Mouse (Mus musculus): ENCODE data around the gene Zfp462. TPM values are rescaled to one million over a fixed set of nuclear protein-coding genes. Genes with fewer than 3 reads are reported as not detected.

Gene Zfp462
- polyA plus RNA-seq, 1 experiment from 2014 or later = 2.7 TPM

DNA sequence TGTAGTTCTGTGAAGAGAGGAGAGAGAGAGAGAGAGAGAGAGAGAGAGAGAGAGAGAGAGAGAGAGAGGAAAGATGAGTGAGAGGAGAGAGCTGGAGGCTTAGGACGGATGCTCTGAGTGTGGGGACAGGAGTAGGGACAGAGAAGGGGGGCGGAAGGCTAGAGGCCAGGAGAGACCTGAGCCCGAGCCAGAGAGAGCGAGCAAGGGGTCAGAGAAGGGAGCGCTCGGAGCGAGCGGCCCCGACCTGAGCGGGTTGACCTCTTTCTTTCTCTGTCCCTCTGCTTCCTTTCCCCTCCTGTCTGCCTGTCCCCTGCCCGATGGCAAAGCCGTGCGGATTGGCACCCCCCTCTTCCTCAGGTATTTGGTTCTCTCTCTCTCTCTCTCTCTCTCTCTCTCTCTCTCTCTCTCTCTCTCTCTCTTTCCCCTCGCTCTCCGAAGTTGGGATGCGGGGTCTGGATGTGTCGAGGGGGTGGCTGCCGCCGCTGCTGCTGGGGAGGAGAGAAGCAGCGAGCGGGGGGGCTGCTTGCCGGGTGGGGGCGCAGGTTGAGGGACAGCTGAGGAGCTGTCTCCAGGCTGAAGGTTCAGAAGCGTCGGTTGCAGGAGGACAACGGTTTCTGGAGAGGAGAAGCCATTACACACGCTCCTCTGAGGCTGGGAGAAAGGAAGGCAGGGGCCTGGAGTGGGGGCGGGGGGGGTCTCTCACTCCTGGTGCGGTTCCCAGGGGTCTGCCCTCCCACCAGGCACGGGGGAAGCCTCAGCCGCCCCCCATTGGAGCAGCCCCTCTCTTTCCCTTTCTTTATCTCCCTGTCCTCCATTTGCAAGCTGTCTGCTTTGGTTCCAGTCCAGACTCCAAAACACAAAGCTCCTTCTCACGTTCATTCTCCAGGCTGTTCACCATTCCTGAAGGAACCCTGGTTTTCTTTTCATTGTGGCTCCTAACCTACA is 4.0 kb downstream of the Zfp462 start:
- Histone ChIP-seq H3K27me3 (ENCODE audit: control insufficient read depth, insufficient read depth, low read depth, low read length) (no peaks in the 10 kb centered on the region), H3K9ac (ENCODE audit: low read length) (peak overlapping the region; percentile 90), H3K4me3 (ENCODE audit: low read length) (peak overlapping the region; percentile 80), H3K4me2 (ENCODE audit: low read depth, low read length) (peak overlapping the region; percentile 95), H3K27ac (ENCODE audit: low read length) (peak overlapping the region; percentile 90), H3K4me1 (replicated peaks; ENCODE audit: control insufficient read depth, insufficient read depth, low read length) (peaks cover 27% of the 10 kb centered on the region), H3K9me3 (ENCODE audit: control insufficient read depth, low read length) (no peaks in the 10 kb centered on the region), H3K36me3 (ENCODE audit: control insufficient read depth, insufficient read depth, low read length) (no peaks in the 10 kb centered on the region)
- 0% methylated on average over 30 of the region's 32 CpGs for WGBS
- ATAC-seq (ENCODE audit: low read depth) = peak; percentile 51

GRCm38 (mm10) chr4:54949561-54949940 is 4.7 kb downstream of the Zfp462 start:
- no peaks in the 10 kb centered on the region for H3K9me3 ChIP-seq (ENCODE audit: control insufficient read depth, low read length)
- peak overlapping the region; percentile 90 for H3K9ac ChIP-seq (ENCODE audit: low read length)
- peak overlapping the region; percentile 80 for H3K4me3 ChIP-seq (ENCODE audit: low read length)
- no peaks in the 10 kb centered on the region for H3K36me3 ChIP-seq (ENCODE audit: control insufficient read depth, insufficient read depth, low read length)
- H3K27ac ChIP-seq (ENCODE audit: low read length) = peak overlapping the region; percentile 90
- peak overlapping the region; percentile 95 for H3K4me2 ChIP-seq (ENCODE audit: low read depth, low read length)
- H3K4me1 ChIP-seq (replicated peaks; ENCODE audit: control insufficient read depth, insufficient read depth, low read length) = peaks cover 30% of the 10 kb centered on the region
- no peaks in the 10 kb centered on the region for H3K27me3 ChIP-seq (ENCODE audit: control insufficient read depth, insufficient read depth, low read depth, low read length)
- 8% methylated on average over 7 of the region's 7 CpGs for WGBS
- ATAC-seq (ENCODE audit: low read depth) = no peak

GRCm38 (mm10) chr4:54950136-54950535 is 5.3 kb downstream of the Zfp462 start:
- 10% methylated on average over 2 of the region's 2 CpGs for WGBS
- Histone ChIP-seq H3K4me3 (ENCODE audit: low read length) (peak overlapping the region; percentile 80), H3K4me1 (replicated peaks; ENCODE audit: control insufficient read depth, insufficient read depth, low read length) (peaks cover 34% of the 10 kb centered on the region), H3K36me3 (ENCODE audit: control insufficient read depth, insufficient read depth, low read length) (no peaks in the 10 kb centered on the region), H3K9ac (ENCODE audit: low read length) (peak overlapping the region; percentile 90), H3K4me2 (ENCODE audit: low read depth, low read length) (peak overlapping the region; percentile 95), H3K27ac (ENCODE audit: low read length) (peak overlapping the region; percentile 90), H3K27me3 (ENCODE audit: control insufficient read depth, insufficient read depth, low read depth, low read length) (no peaks in the 10 kb centered on the region), H3K9me3 (ENCODE audit: control insufficient read depth, low read length) (no peaks in the 10 kb centered on the region)
- no peak for ATAC-seq (ENCODE audit: low read depth)

GRCm38 (mm10) chr4:54950866-54951265 is 6.0 kb downstream of the Zfp462 start:
- WGBS = 88% methylated on average over 2 of the region's 2 CpGs
- H3K27me3 ChIP-seq (ENCODE audit: control insufficient read depth, insufficient read depth, low read depth, low read length) = no peaks in the 10 kb centered on the region
- no peaks in the 10 kb centered on the region for H3K36me3 ChIP-seq (ENCODE audit: control insufficient read depth, insufficient read depth, low read length)
- no peak overlapping the region for H3K9ac ChIP-seq (ENCODE audit: low read length)
- H3K27ac ChIP-seq (ENCODE audit: low read length) = no peak overlapping the region
- no peak overlapping the region for H3K4me3 ChIP-seq (ENCODE audit: low read length)
- no peak overlapping the region for H3K4me2 ChIP-seq (ENCODE audit: low read depth, low read length)
- no peak for ATAC-seq (ENCODE audit: low read depth)
- H3K4me1 ChIP-seq (replicated peaks; ENCODE audit: control insufficient read depth, insufficient read depth, low read length) = peaks cover 34% of the 10 kb centered on the region
- H3K9me3 ChIP-seq (ENCODE audit: control insufficient read depth, low read length) = no peaks in the 10 kb centered on the region

DNA sequence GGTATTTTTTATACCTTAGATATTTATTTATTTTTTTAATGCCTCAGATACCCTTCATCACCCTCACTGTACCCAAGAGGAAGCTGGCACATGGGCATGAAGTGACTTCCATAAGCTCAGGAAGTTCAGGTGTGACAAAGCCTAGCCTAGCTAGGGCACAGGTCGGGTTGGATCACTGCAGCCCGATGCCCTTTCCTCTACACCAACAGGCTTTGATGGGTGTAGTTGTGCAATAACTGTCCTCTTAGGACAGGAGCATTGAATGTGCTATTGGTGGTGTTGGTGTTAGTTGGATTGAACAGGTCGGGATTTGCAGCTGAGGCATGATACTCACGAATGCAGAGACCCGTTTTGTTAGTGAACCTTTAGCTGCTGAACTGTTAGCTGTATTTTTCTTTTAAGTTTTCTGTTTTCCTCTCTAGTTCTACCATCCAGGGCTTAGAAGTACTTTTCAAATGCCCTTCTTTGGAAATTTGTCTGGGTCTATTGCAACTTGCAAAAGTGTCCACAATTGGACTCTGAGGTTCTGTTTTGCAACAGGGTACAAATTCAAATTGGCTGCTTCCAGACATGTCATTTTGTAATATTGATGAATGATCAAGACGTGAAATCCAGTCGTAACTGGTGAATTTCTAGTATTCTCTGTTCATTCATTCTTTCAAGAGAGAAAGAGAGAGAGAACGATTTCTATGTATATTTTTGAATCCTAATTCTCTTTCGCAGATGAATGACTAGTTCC is 9.0 kb downstream of the Zfp462 start:
- Histone ChIP-seq H3K4me2 (ENCODE audit: low read depth, low read length) (no peak overlapping the region), H3K27ac (ENCODE audit: low read length) (peak overlapping the region; percentile 67)
- WGBS = 64% methylated on average over 9 of the region's 9 CpGs

DNA sequence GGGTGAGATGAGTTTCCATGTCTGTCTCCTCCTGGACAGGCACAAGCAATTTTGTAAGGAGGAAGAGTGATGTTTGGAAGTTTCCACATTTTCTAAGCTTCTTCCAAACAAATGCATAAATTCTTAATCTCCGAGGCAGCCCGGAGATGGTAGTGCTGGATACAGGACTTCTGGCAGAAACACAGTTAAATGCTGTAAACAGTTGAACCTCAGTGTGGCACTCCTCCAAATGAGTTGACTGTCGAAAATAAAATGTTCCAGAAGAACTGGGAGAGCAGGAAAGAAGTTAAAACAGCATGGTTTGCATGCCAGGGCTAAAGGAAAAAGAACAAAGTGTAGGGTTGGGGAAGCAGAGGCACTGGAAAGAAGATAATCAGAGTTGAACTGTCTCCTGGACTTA is 9.6 kb downstream of the Zfp462 start:
- WGBS = 37% methylated on average over 3 of the region's 3 CpGs

More for the DNA sequence above, 9.0 kb downstream of the Zfp462 start:
- Histone ChIP-seq H3K4me3 (ENCODE audit: low read length) (no peak overlapping the region), H3K36me3 (ENCODE audit: control insufficient read depth, insufficient read depth, low read length) (no peaks in the 10 kb centered on the region), H3K27me3 (ENCODE audit: control insufficient read depth, insufficient read depth, low read depth, low read length) (no peaks in the 10 kb centered on the region), H3K9me3 (ENCODE audit: control insufficient read depth, low read length) (no peaks in the 10 kb centered on the region), H3K9ac (ENCODE audit: low read length) (no peak overlapping the region), H3K4me1 (replicated peaks; ENCODE audit: control insufficient read depth, insufficient read depth, low read length) (peaks cover 27% of the 10 kb centered on the region)
- ATAC-seq (ENCODE audit: low read depth) = no peak

DNA sequence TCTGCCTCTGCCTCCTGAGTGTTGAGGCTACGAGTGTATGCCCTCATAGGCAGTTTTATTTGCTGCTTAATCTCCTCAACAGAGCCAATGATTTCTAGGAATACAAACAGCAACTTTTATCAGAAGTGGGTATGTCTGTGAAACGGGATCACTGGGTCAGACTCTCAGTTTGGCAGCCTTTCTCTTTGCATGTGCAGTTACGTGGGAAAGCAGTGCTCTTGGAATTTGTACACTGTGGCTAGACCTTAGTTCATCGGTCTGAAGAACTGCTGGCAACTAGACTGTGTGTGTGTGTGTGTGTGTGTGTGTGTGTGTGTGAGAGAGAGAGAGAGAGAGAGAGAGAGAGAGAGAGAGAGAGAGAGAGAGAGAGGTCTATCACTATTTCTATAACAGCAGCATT is 15.9 kb downstream of the Zfp462 start:
- H3K9me3 ChIP-seq (ENCODE audit: control insufficient read depth, low read length) = no peaks in the 10 kb centered on the region
- no peaks in the 10 kb centered on the region for H3K36me3 ChIP-seq (ENCODE audit: control insufficient read depth, insufficient read depth, low read length)
- H3K4me2 ChIP-seq (ENCODE audit: low read depth, low read length) = no peak overlapping the region
- H3K27ac ChIP-seq (ENCODE audit: low read length) = no peak overlapping the region
- H3K9ac ChIP-seq (ENCODE audit: low read length) = no peak overlapping the region
- H3K4me3 ChIP-seq (ENCODE audit: low read length) = no peak overlapping the region
- peaks cover 16% of the 10 kb centered on the region for H3K4me1 ChIP-seq (replicated peaks; ENCODE audit: control insufficient read depth, insufficient read depth, low read length)
- 46% methylated on average over 4 of the region's 4 CpGs for WGBS
- H3K27me3 ChIP-seq (ENCODE audit: control insufficient read depth, insufficient read depth, low read depth, low read length) = no peaks in the 10 kb centered on the region
- ATAC-seq (ENCODE audit: low read depth) = no peak

More for the DNA sequence above, 9.6 kb downstream of the Zfp462 start:
- H3K4me3 ChIP-seq (ENCODE audit: low read length) = no peak overlapping the region
- H3K27ac ChIP-seq (ENCODE audit: low read length) = peak overlapping the region; percentile 67
- no peak overlapping the region for H3K9ac ChIP-seq (ENCODE audit: low read length)
- no peaks in the 10 kb centered on the region for H3K9me3 ChIP-seq (ENCODE audit: control insufficient read depth, low read length)
- H3K36me3 ChIP-seq (ENCODE audit: control insufficient read depth, insufficient read depth, low read length) = no peaks in the 10 kb centered on the region
- peaks cover 27% of the 10 kb centered on the region for H3K4me1 ChIP-seq (replicated peaks; ENCODE audit: control insufficient read depth, insufficient read depth, low read length)
- ATAC-seq (ENCODE audit: low read depth) = peak; percentile 76
- H3K27me3 ChIP-seq (ENCODE audit: control insufficient read depth, insufficient read depth, low read depth, low read length) = no peaks in the 10 kb centered on the region
- no peak overlapping the region for H3K4me2 ChIP-seq (ENCODE audit: low read depth, low read length)

GRCm38 (mm10) chr4:54962141-54962540 is 17.3 kb downstream of the Zfp462 start:
- WGBS = 73% methylated on average over 4 of the region's 4 CpGs
- H3K4me3 ChIP-seq (ENCODE audit: low read length) = no peak overlapping the region
- H3K36me3 ChIP-seq (ENCODE audit: control insufficient read depth, insufficient read depth, low read length) = no peaks in the 10 kb centered on the region
- no peak overlapping the region for H3K9ac ChIP-seq (ENCODE audit: low read length)
- no peaks in the 10 kb centered on the region for H3K9me3 ChIP-seq (ENCODE audit: control insufficient read depth, low read length)
- H3K4me1 ChIP-seq (replicated peaks; ENCODE audit: control insufficient read depth, insufficient read depth, low read length) = peaks cover 29% of the 10 kb centered on the region
- H3K27ac ChIP-seq (ENCODE audit: low read length) = no peak overlapping the region
- no peak overlapping the region for H3K4me2 ChIP-seq (ENCODE audit: low read depth, low read length)
- no peak for ATAC-seq (ENCODE audit: low read depth)
- no peaks in the 10 kb centered on the region for H3K27me3 ChIP-seq (ENCODE audit: control insufficient read depth, insufficient read depth, low read depth, low read length)

DNA sequence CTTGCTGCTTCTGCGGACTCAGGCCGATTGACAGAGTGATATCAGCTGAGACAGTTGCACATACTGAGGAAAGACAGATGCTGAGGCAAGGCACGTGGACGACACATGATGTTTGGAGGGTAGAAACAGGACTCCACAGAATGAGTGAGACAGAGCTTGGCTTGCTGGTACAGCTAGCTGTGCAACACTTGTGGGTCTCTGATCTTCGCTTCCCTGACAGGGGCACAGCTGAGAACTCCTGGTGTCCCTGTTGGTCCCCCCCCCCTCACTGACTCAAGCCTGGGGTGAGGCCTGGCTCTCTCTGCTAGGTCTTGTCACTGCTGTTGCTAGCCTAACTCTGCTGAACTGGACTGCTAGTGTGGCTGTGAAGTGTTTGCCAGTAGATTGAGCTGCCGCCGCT is 18.7 kb downstream of the Zfp462 start:
- no peak for ATAC-seq (ENCODE audit: low read depth)
- Histone ChIP-seq H3K4me3 (ENCODE audit: low read length) (no peak overlapping the region), H3K9me3 (ENCODE audit: control insufficient read depth, low read length) (no peaks in the 10 kb centered on the region), H3K36me3 (ENCODE audit: control insufficient read depth, insufficient read depth, low read length) (no peaks in the 10 kb centered on the region), H3K4me2 (ENCODE audit: low read depth, low read length) (no peak overlapping the region), H3K27me3 (ENCODE audit: control insufficient read depth, insufficient read depth, low read depth, low read length) (no peaks in the 10 kb centered on the region), H3K27ac (ENCODE audit: low read length) (no peak overlapping the region), H3K4me1 (replicated peaks; ENCODE audit: control insufficient read depth, insufficient read depth, low read length) (peaks cover 39% of the 10 kb centered on the region), H3K9ac (ENCODE audit: low read length) (no peak overlapping the region)
- 79% methylated on average over 7 of the region's 7 CpGs for WGBS
